Mouse (Mus musculus) C2C12 (cell line): Measurements from ENCODE around the gene Dgka. TPM values are rescaled to one million over a fixed set of nuclear protein-coding genes. Genes with fewer than 3 reads are reported as not detected.
A peak's percentile ranks its signal among the peaks of the same experiment; 100 is the strongest.

Experiments
- H3K27me3 ChIP-seq: one replicate; pipeline ENCODE4 v1.6.1; 2011; ENCODE audit not compliant: control insufficient read depth, insufficient read depth, insufficient read length
- H3K36me3 ChIP-seq: one replicate; pipeline ENCODE4 v1.6.1; 2011; ENCODE audit not compliant: control insufficient read depth, insufficient read depth
- H3K4me3 ChIP-seq: one replicate; pipeline ENCODE4 v1.5.1; 2011; ENCODE audit warnings: mild to moderate bottlenecking, control low read depth; ENCODE audit not compliant: poor library complexity, insufficient read depth, severe bottlenecking
- H3K79me2 ChIP-seq: one replicate; pipeline ENCODE4 v1.6.1; 2011; ENCODE audit not compliant: control insufficient read depth, insufficient read depth
- H3K79me3 ChIP-seq: one replicate; pipeline ENCODE4 v1.6.1; 2011; ENCODE audit warnings: low read depth, control low read depth
- H3ac ChIP-seq: one replicate; pipeline ENCODE3; 2011; ENCODE audit warnings: low read depth; ENCODE audit not compliant: control insufficient read depth, insufficient read length
- CEBPB ChIP-seq: IDR thresholded peaks from one replicate; pipeline ENCODE4 v1.6.1; 2011; ENCODE audit warnings: low read depth, mild to moderate bottlenecking, control low read depth, moderate library complexity
- CTCF ChIP-seq: IDR thresholded peaks from one replicate; pipeline ENCODE4 v1.5.1; 2011; ENCODE audit not compliant: control insufficient read depth, insufficient read depth, insufficient read length
- FOSL1 ChIP-seq: IDR thresholded peaks from one replicate; pipeline ENCODE4 v1.8.0; 2011; ENCODE audit warnings: mild to moderate bottlenecking, low read length; ENCODE audit not compliant: poor library complexity, insufficient read depth, severe bottlenecking
- MAX ChIP-seq: IDR thresholded peaks from one replicate; pipeline ENCODE4 v1.6.1; 2011; ENCODE audit warnings: mild to moderate bottlenecking, control low read depth
- MYOD1 ChIP-seq: IDR thresholded peaks from one replicate; pipeline ENCODE4 v1.6.1; 2011; ENCODE audit warnings: low read depth; ENCODE audit not compliant: control insufficient read depth, insufficient read length
- MYOG ChIP-seq: IDR thresholded peaks from one replicate; pipeline ENCODE4 v1.6.1; 2011; ENCODE audit not compliant: control insufficient read depth, insufficient read length; ENCODE audit errors: extremely low read depth
- USF1 ChIP-seq: IDR thresholded peaks from one replicate; pipeline ENCODE4 v1.6.1; 2011; ENCODE audit warnings: low read depth, mild to moderate bottlenecking, control low read depth, moderate library complexity
- long read RNA-seq, 2 experiments: library from polyadenylated mRNA; unstranded; transcript quantifications; one replicate each; pipeline ENCODE4 v2.0.0; 2019 to 2020
- polyA plus RNA-seq: library from polyadenylated mRNA; unstranded; fragments of >200 nt; fragmentation: generic; extraction: Trizol; gene quantifications from one replicate; pipeline ENCODE4 v1.2.1, GENCODE M21; 2012; ENCODE audit warnings: missing spikeins

Dgka gene
- polyA plus RNA-seq = 7.3 TPM
- long read RNA-seq, experiment 1, transcript Dgka-201 (24 exons, 2,834 nt) = major isoform, 5 of 14 reads
- long read RNA-seq, experiment 1, partial matches to known transcripts = 1 of 14 reads
- long read RNA-seq, experiment 1, other reads (novel, unspliced or antisense) = 8 of 14 reads
- long read RNA-seq, experiment 2, transcript Dgka-201 (24 exons, 2,834 nt) = major isoform, 38 of 70 reads
- long read RNA-seq, experiment 2, partial matches to known transcripts = 3 of 70 reads
- long read RNA-seq, experiment 2, other reads (novel, unspliced or antisense) = 29 of 70 reads

DNA sequence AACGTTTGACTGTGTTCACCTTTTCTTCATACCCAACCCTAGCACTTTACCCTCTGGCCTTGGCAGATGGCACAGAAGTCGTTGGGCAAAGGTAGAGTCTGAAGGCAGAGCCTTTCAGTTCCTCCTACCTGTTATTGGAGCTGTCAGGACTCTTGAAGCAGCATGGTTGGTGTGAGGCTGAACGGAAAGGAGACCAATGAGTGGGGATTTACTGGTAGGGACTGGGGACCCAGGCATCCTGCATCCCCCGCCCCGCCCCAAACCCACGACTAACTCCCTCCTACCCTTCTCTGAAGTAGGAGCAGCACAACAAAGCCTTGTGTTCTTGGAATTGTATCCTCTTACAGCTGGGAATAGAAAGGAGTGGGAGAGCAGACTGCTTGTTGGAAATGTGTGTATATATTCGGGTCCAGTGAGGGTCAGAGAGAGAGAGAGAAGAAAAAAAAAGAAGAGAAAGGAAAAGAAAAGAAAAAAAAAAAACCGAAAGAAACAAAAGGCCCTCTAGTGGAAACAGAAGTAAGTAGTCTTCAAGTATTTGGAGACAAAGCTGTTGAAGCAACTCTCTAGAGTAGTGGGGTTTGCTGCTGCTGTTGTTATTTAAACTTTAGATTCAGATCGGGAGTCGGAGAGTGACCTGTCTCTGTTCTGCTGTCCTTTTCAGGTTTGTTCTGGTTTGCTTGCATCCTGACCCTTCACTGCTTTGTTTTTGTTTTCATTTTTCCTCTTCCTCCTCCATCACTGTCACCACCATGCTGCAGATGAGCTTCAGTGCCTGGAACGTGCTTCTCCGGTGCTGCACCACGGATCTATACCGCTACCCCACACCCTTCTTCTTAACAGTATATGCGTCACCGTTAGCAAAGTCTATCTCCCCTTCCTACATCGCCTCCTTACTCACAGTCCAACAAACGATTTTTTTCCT, at the start of gene Dgka:
Gene Dgka, minus strand, starts transcription at position 176 of the 922 bp plus-strand sequence.
- Histone ChIP-seq H3K27me3 (no peaks in the 10 kb centered on the region), H3K79me2 (peaks cover 22% of the 10 kb centered on the region), H3K36me3 (no peaks in the 10 kb centered on the region), H3ac (peak within 1 kb of the TSS; percentile 91), H3K4me3 (peak within 1 kb of the TSS; percentile 33), H3K79me3 (peaks cover 15% of the 10 kb centered on the region)
- TF ChIP-seq MYOD1 = no peak
- no peak for TF ChIP-seq MAX
- no peak for TF ChIP-seq FOSL1
- TF ChIP-seq USF1 = no peak
- TF ChIP-seq CTCF = no peak
- no peak for TF ChIP-seq CEBPB
- TF ChIP-seq MYOG = no peak

DNA sequence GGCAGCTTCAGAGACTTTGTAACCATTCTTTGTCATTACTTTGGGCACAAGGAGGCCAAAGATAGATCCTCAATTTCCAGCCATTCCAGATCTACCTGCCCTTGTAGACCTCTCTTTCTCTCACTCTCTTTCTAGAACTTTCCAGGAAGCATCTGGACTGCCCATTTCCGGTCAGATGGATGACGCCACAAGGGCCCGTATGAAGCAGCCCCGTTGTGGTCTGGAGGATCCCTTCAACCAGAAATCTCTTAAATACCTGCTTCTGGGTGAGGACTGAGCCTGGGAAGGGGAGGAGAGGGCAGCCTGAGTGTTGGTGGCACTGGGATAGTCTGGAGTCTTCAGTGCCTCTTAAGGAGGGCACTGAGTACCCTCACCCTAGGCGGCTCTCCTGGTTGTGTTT, 49.7 kb upstream of the Dgka start:
- H3K36me3 ChIP-seq = peaks cover 3% of the 10 kb centered on the region
- H3K79me3 ChIP-seq = no peaks in the 10 kb centered on the region
- no peaks in the 10 kb centered on the region for H3K79me2 ChIP-seq
- no peak overlapping the region for H3ac ChIP-seq
- TF ChIP-seq MYOD1 (no peak), CEBPB (no peak), CTCF (no peak), MAX (no peak), MYOG (no peak), USF1 (no peak)
- H3K4me3 ChIP-seq = no peak overlapping the region
- H3K27me3 ChIP-seq = no peaks in the 10 kb centered on the region

DNA sequence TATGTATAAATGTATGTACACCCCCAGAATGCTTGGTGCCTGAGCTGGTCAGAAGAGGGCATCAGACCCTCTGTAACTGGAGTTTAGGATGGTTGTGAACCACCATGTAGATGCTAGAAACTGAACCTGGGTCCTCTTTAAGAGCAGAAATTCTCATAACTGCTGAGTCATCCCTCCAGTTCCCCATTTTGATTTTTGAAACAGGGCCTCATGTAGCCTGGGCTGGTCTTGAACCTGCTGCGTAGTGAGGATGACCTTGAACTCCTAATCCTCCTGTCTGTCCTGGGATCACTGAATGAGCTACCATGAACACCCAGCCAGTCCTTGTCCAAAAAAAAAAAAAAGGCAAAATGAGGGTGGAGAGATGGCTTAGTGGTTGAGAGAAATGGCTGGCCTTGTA, 48.6 kb upstream of the Dgka start:
- no peaks in the 10 kb centered on the region for H3K79me3 ChIP-seq
- TF ChIP-seq CEBPB (no peak), MYOD1 (no peak), FOSL1 (no peak)

DNA sequence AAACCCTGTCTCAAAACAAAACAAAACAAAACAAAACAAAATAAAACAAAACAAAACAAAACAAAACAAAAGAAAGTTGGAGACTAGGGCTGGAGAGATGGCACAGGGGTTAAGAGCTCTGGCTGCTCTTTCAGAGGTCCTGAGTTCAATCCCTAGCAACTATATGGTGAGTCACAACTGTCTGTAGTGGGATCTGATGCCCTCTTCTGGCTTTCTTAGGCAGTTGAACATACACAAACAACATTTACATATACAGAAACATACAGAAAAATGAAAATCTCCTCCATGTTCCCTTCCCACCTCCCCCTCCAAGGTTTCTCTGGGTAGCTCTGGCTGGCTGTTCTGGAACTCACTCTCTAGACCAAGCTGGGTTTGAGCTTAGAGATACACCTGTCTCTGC, 47.4 kb upstream of the Dgka start:
- Histone ChIP-seq H3K27me3 (no peaks in the 10 kb centered on the region), H3K79me2 (no peaks in the 10 kb centered on the region)

More for the DNA sequence above, 48.6 kb upstream of the Dgka start:
- no peaks in the 10 kb centered on the region for H3K79me2 ChIP-seq
- no peak overlapping the region for H3ac ChIP-seq
- H3K4me3 ChIP-seq = no peak overlapping the region
- no peaks in the 10 kb centered on the region for H3K36me3 ChIP-seq
- no peaks in the 10 kb centered on the region for H3K27me3 ChIP-seq

DNA sequence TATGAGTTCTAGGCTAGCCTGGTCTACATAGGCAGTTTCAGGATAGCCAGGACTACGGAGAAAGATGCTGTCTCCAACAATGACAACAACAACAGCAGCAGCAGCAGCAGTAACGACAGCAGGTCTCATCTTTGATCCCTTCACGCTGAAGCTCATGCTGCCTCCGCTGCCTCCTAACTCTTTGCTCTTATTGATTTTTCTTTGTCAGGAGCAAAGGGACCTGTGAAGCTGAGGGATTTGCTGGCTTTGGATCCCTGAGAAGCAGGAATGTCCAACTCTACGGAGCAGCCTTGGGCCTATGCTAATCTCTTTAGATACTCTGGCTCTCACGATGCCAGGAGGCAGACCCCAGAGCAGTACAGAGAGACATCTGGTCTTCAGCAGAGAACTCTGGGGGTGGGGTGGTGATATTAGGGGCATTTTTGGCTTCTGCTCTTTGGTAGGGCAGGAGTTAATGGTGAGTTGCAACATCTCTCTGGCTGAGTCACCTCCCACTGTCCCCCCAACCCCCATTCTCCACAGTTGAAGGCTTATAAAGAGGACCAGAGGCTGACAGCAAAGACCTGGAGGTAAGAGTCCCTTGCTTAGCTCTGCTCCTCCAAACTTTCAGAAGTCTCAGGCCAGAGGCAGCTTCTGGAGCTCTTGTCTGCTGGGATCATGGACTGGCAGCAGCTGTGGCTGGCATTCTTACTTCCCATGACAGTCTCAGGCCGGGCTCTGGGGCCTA, 45.9 kb upstream of the Dgka start, which contains the start of gene Mmp19:
Gene Mmp19, plus strand, starts transcription at position 513 of the 727 bp plus-strand sequence.
- peak; percentile 78 for TF ChIP-seq CEBPB
- TF ChIP-seq MYOD1 = no peak
- TF ChIP-seq MAX = no peak
- Histone ChIP-seq H3K79me3 (no peaks in the 10 kb centered on the region), H3K27me3 (no peaks in the 10 kb centered on the region), H3K4me3 (no peak within 1 kb of the TSS), H3ac (no peak within 1 kb of the TSS), H3K79me2 (no peaks in the 10 kb centered on the region), H3K36me3 (no peaks in the 10 kb centered on the region)

More for the DNA sequence above, 47.4 kb upstream of the Dgka start:
- Histone ChIP-seq H3K79me3 (no peaks in the 10 kb centered on the region), H3K36me3 (no peaks in the 10 kb centered on the region), H3ac (no peak overlapping the region), H3K4me3 (no peak overlapping the region)
- TF ChIP-seq CEBPB (no peak), MYOD1 (no peak), MAX (no peak), MYOG (no peak), FOSL1 (no peak), CTCF (no peak), USF1 (no peak)
